Mouse (Mus musculus) brain, embryonic 18.5 days (tissue): ENCODE data around the gene Dbi.
A peak's percentile ranks its signal among the peaks of the same experiment; 100 is the strongest.

Source experiments
- DNase-seq: peaks from one replicate; pipeline ENCODE4 v3.0.0-alpha.2; 2012; ENCODE audit warnings: low read depth, low spot score

Dbi gene

GRCm38 (mm10) chr1:120121930-120122530 is 1.2 kb upstream of the Dbi start:
- no peak for DNase-seq

DNA sequence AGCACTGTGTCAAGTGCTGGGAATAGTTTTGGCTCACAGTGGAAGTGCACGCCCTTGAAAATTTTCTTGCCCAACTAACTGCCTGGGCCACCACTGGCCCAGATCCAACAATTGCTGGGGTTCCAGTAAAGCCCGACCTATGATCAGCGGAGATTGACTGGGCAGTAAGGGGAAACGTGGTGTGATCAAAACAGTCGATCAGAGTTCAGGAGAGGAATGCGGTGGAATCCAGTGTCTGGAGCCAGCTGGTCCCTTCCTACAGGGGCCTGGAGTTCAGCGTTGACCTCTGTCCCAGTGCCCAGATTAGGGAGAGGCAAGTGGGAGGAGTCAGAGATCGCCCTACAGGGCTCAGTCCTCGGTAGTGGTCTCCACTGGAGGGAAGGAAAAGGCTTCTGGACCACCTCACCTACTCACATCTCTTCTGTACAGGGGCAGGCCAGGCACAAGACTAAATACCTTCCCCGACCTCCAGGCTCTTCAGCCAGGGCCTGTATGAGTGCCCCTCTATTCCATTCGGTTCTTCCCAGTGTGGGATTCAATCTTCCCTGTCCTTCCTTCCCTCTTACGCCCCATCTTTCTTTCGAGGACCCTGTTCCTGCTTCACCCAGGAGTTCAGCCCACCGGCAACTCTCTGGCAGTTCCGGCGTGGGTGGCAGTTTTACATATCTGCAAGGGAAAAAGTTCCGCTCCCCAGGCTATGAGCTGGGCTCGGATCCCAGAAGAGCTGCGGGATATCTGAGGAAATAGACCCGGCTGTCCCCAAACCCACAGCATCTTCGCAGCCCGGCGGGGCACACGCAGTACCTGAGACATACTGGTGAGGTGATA is 523 bp downstream of the Dbi start:
- DNase-seq = no peak

GRCm38 (mm10) chr1:120119389-120119788 is 1.5 kb downstream of the Dbi start:
- no peak for DNase-seq

DNA sequence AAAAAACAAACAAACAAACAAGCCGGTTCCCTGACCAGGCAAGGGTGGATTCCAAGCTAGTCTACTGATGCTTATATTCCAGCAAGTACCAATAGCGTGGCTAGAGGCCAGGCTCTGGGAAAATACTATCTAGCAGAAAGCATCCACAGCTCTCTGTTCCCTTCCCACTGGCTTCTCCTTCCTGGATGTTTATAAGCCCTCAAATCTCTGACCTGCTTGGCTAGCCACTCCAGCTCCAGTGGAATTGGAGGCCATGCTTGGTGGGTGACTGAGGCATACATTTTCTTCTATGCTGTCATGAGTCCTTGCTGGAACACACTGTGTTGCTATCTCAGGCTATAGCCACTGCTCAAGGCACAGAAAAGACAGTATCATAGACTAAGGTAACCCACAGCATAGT is 2.0 kb downstream of the Dbi start:
- DNase-seq = no peak

GRCm38 (mm10) chr1:120116106-120116505 is 4.8 kb downstream of the Dbi start:
- no peak for DNase-seq

GRCm38 (mm10) chr1:120115671-120116081 is 5.2 kb downstream of the Dbi start:
- peak; percentile 77 for DNase-seq

- no peak for DNase-seq
These were observed 8.4 kb downstream of the Dbi start for GRCm38 (mm10) chr1:120112251-120113187.

DNA sequence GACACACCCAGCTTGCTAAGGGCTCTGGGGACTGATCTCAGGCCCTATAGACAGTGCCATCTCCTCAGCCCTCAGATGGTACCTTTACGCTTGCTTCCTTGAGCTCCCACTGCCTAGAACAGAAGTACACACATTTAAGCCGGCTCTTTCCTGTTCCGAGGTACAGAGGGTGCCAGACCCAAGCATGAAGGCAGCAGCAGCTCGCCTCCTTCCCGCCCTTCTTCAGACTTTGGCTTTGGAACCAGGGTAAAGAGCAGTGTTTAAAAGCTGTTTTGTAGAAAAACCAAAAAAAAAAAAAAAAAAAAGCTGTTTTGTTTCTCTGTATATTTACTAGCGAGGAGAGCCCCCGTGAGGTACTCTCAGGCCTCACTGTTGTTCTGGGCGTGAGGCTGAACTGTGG is 9.1 kb downstream of the Dbi start:
- DNase-seq = no peak

- DNase-seq = no peak
These were observed 11.0 kb downstream of the Dbi start for GRCm38 (mm10) chr1:120109741-120110432.

DNA sequence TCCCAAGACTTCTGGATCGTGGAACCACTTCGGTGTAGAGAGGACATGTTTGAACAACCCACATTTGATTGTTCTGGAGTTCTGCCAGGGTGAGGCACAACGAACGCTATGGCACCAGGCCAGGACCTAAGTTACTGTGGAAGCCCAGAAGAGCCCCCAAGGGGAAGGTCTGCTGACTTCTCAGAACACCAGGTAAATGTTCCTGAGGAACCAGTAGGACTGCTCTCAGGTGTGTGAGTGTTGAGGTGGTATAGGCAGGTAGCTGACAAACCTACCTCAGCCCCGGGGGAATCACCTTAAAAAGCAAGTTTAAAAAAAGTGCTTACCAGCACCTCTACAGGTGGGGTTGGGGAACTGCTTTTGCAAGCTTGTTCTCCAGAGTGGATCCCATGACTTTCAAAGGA is 15.3 kb downstream of the Dbi start:
- DNase-seq = no peak

GRCm38 (mm10) chr1:120101227-120101609 is 19.7 kb downstream of the Dbi start:
- DNase-seq = no peak

- no peak for DNase-seq
These were observed 20.2 kb downstream of the Dbi start for GRCm38 (mm10) chr1:120100456-120101226.

- no peak for DNase-seq
These were observed 21.4 kb downstream of the Dbi start for GRCm38 (mm10) chr1:120099483-120099882.

- DNase-seq = no peak
These were observed 22.6 kb downstream of the Dbi start for GRCm38 (mm10) chr1:120098327-120098726.

DNA sequence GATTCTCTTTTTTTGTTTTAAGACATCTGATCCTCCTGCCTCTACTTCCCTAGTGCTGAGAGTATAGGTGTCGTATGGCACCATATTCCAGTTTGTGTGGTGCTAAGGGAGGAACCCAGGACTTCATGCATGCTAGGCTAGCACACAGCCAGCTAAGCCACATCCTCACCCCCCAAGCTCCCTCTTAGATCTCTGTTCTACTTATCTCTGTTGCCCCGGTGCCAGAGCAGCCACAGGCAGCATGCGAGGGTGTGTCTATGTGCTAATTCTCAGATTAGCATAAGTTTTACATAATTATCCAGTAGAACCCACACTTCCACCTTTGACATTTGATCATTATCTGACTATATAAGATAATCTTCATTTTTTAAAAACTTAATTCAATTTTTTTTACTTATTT is 26.0 kb downstream of the Dbi start:
- DNase-seq = no peak

DNA sequence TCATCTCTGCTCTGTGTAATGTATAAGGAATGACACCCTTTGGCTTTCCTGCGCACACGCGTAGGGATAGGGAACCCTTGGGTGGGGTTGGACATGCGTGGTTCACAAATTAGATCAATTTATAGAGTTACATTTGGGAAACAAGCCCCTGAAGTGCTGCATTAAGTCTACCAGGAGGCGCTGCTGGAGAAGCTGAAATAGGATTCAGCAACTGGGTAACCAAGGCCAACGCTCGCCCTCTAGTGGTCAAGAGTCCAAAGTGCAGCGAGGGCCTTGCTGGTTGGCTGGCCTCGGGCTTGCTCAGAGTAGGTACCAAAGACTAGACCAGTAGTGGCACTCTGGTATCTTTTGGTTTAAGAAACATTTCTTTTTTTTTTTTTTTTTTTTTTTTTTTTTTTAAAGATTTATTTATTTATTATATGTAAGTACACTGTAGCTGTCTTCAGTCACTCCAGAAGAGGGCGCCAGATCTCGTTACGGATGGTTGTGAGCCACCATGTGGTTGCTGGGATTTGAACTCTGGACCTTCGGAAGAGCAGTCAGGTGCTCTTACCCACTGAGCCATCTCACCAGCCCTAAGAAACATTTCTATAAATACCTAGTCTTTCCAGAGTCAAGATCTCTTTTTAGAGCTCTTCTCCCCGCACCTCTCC is 27.3 kb downstream of the Dbi start:
- DNase-seq = peak; percentile 24

- no peak for DNase-seq
These were observed 29.9 kb downstream of the Dbi start for GRCm38 (mm10) chr1:120090880-120091570.

DNA sequence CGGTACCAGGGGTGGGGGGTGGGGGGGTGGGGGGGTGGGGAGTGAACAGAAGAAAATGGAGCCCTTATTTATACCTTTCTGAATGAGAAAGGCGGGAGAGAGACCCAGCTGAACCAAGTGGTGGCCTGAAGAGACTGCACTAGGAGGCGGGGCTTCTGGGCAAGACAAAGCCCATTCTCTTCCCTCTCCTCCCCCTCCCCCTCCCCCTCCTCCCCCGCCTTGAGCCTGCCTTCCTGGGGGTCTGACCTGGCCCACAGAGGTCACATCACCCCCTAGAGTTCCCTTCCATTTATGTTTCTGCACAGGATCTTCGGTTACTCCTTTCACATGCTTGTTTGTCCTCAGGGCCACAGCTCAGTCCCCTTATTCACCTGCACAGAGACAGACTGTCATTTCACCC is 31.7 kb downstream of the Dbi start:
- DNase-seq = no peak

DNA sequence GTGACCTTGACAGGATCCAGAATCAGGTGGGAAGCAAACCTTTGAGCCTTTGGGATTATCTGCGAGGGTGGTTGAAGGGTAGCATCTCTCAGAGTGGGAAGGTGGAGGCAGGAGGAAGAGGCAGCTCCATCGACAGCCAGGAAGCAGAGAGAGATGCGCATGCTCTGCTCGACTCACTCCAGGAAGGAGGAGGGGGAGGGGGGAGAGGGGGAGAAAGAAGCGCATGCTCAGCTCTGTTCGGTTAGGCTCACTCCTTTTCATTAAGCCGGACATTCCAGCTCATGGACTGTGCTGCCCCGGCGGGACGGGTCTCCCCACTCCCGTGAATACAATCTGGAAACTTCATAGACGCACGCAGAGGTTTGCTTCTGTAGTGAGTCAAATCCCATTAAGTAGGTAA is 34.2 kb downstream of the Dbi start:
- DNase-seq = no peak

DNA sequence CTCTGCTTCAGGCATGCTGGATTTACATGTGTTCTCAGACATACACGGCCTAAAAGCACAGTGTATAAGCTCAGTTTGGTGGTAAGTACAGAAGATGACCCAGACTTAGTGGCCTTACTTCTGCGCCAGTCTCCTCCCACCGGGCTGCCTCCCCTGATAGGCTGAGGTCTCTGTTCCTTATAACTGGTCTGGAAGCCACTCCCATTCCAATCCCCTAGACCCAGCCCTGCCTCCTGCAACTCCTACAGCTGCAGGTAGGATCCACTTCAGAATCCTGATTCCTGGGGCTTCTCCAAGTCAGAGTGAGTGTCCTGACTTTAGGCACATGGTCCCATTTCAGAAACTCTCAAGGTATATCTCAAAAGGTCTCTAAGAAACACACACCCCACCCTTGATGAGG is 35.2 kb downstream of the Dbi start:
- no peak for DNase-seq
